Mouse (Mus musculus) stomach, embryonic 15.5 days (tissue): ENCODE results near the gene Slc27a3. TPM values are rescaled to one million over a fixed set of nuclear protein-coding genes. Genes with fewer than 3 reads are reported as not detected.

Experiments used
- ATAC-seq: fragments of 200-750 bp; cut with Nextera tagmentation; 2 replicates; pipeline ENCODE4 v1.8.0; 2017; ENCODE audit warnings: low read depth, moderate number of reproducible peaks, moderate TSS enrichment; ENCODE audit not compliant: insufficient read depth, low FRiP score
- H3K27ac ChIP-seq: fragments of 300-500 bp; sonication (generic); 2 replicates; pipeline ENCODE4 v1.5.1; 2015; ENCODE audit warnings: mild to moderate bottlenecking, inconsistent platforms
- H3K27me3 ChIP-seq: fragments of 300-500 bp; sonication (generic); replicated peaks from 2 replicates; pipeline ENCODE4 v1.6.1; 2015; ENCODE audit warnings: inconsistent platforms
- H3K36me3 ChIP-seq: fragments of 300-500 bp; sonication (generic); 2 replicates; pipeline ENCODE4 v1.6.1; 2015; ENCODE audit warnings: inconsistent platforms
- H3K4me1 ChIP-seq: fragments of 300-500 bp; sonication (generic); 2 replicates; pipeline ENCODE4 v1.6.1; 2015; ENCODE audit warnings: inconsistent platforms
- H3K4me2 ChIP-seq: fragments of 300-500 bp; sonication (generic); 2 replicates; pipeline ENCODE4 v1.6.1; 2015; ENCODE audit warnings: mild to moderate bottlenecking, inconsistent platforms
- H3K4me3 ChIP-seq: fragments of 300-500 bp; sonication (generic); replicated peaks from 2 replicates; pipeline ENCODE4 v1.5.1; 2015; ENCODE audit warnings: inconsistent platforms
- H3K9ac ChIP-seq: fragments of 300-500 bp; sonication (generic); 2 replicates; pipeline ENCODE4 v1.6.1; 2015; ENCODE audit warnings: inconsistent platforms
- H3K9me3 ChIP-seq: fragments of 300-500 bp; sonication (generic); 2 replicates; pipeline ENCODE4 v1.6.1; 2016; ENCODE audit warnings: inconsistent platforms
- WGBS: fragments of 180-500 bp; shearing (Covaris S2); methylation state at CpG from one replicate; pipeline ENCODE4 v1.1.7; 2015; 5-methylcytosine and 5-hydroxymethylcytosine counted together
- polyA plus RNA-seq: library from polyadenylated mRNA; unstranded; fragments of >200 nt; fragmentation: Nextera tagmentation; extraction: Ambion mirVana; gene quantifications from 2 replicates; pipeline ENCODE4 v1.2.1, GENCODE M21; 2015

Slc27a3 gene
- polyA plus RNA-seq, 1 experiment from 2014 or later: 14.5 TPM

DNA sequence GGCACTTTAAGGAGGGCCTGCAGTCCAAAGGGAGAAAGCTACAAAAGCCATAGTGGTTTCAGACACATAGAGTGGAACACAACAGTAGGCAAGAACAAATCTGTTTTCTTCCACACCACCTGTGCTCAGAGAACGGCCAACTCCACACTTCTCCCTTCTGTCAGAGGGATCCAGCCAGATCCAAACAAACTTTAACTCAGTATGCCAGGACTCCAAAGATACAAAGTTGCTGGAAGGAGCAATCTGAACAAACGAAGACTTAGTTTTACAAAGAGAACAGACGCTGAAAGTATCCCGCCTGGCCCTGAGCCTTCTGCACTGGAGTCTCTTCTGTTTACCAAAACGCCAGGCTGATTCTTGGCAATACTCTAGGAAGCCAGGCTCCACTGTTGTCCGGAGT lies 31.0 kb upstream of the Slc27a3 start:
- Histone ChIP-seq H3K9ac (no peak overlapping the region), H3K36me3 (peaks cover 41% of the 10 kb centered on the region), H3K4me1 (no peaks in the 10 kb centered on the region), H3K27me3 (no peaks in the 10 kb centered on the region), H3K27ac (no peak overlapping the region), H3K4me3 (no peak overlapping the region), H3K4me2 (no peak overlapping the region), H3K9me3 (no peaks in the 10 kb centered on the region)
- no peak for ATAC-seq
- 84% methylated on average over 6 of the region's 6 CpGs for WGBS

DNA sequence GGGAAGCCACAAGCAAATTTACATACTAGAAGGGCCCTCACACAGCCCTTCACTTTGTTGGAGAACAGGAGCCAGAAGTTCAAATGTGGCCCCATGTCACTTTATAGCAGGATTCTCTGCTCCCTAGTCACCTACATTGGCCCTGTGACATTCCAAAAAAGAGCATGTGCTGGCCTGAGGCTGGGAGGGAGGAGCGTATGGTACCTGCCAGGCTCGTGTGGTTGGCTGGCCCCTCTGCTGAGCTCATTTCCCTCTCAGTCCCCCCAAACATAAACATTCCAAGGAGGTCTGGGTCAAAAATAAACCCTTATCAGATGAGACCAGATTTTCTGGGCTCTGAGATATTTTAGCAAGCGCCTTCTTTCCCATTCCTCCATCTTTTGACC lies 23.3 kb upstream of the Slc27a3 start:
- H3K4me1 ChIP-seq: no peaks in the 10 kb centered on the region
- H3K4me2 ChIP-seq: no peak overlapping the region
- ATAC-seq: no peak; the same call in 1 of the 2 replicates
- H3K27ac ChIP-seq: no peak overlapping the region
- H3K9ac ChIP-seq: no peak overlapping the region
- H3K27me3 ChIP-seq: no peaks in the 10 kb centered on the region
- no peak overlapping the region for H3K4me3 ChIP-seq
- 44% methylated on average over 3 of the region's 3 CpGs for WGBS
- no peaks in the 10 kb centered on the region for H3K9me3 ChIP-seq
- H3K36me3 ChIP-seq: peaks cover 46% of the 10 kb centered on the region

DNA sequence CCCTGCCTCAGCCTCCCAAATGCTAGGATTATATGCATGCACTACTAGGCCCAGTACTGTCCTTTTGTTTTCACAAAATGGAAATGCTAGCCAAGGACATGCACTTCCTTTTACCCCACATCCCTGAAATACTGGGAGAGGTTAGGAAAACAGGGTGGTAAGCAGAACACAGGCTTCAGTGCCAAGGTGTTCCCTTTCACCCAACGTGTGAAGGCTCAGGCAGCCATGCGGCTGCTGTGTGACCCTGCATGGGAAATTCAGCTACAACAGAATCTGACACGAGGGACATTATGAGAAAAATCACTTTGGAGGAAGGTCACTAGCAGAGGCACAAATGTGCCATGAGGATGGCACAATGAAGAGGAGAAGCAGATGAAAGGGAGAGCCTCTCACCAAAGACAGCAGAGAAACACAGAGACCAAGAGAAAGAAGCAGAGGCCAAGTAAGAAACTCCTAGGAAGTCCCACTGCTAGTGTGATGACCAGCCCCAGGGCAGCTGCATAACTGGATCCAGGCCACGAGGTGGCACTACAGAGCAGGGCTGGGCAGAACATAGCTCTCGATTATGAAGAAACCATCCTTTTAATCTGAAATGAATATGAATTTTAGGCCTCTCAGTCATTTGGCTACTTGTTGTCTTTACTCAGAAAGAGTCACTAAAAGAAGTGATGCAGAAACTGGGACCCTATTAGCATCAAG lies 22.7 kb upstream of the Slc27a3 start:
- Histone ChIP-seq H3K36me3 (peaks cover 46% of the 10 kb centered on the region), H3K9ac (no peak overlapping the region), H3K4me2 (no peak overlapping the region), H3K4me1 (no peaks in the 10 kb centered on the region), H3K4me3 (no peak overlapping the region), H3K27ac (no peak overlapping the region), H3K9me3 (no peaks in the 10 kb centered on the region), H3K27me3 (no peaks in the 10 kb centered on the region)
- WGBS: 45% methylated on average over 5 of the region's 5 CpGs
- ATAC-seq: peak; percentile 60; the same call in 1 of the 2 replicates

DNA sequence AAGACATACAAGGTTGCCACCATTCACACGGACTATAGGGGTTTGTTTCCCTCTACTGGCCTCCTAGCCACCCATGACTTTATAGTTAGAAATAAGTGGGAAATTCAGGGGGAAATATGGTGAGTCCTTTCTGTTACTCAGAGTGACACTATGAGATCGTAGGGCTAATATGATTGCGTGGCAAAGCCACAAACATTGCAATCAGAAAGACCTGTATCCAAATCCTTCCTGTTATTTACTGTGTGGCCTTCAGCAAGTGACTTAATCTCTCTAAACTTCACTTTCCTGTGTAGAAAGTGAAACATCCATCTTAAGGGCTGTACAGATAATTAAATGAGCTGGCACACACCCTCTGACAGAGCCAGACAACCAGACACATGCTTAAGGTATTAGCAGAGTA lies 19.0 kb upstream of the Slc27a3 start:
- Histone ChIP-seq H3K4me2 (no peak overlapping the region), H3K36me3 (peaks cover 55% of the 10 kb centered on the region), H3K9ac (no peak overlapping the region), H3K27me3 (no peaks in the 10 kb centered on the region), H3K27ac (no peak overlapping the region), H3K4me1 (no peaks in the 10 kb centered on the region), H3K4me3 (no peak overlapping the region), H3K9me3 (no peaks in the 10 kb centered on the region)
- 88% methylated on average over 3 of the region's 3 CpGs for WGBS
- ATAC-seq: no peak

DNA sequence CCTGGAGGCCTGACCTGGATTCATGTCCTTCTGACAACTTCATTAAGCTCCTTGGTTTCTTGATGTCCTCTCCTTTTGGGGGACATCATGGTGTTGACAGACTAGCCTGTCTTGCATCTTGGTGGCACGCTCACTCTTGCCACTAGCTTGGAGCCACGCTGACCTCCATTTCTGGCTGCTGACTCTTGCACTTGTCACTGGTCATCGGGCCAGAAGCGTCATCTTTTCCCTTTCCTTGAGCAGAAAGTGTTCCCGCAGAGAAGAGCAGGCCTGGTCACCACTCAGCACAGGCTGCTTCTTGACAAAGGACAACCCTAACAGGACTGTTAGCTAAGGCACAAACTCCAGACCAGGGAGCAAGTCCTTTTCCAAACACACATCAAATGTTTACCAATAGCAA lies 16.7 kb upstream of the Slc27a3 start:
- Histone ChIP-seq H3K36me3 (peaks cover 65% of the 10 kb centered on the region), H3K9me3 (no peaks in the 10 kb centered on the region), H3K4me3 (no peak overlapping the region), H3K4me1 (no peaks in the 10 kb centered on the region), H3K9ac (no peak overlapping the region), H3K4me2 (no peak overlapping the region), H3K27me3 (no peaks in the 10 kb centered on the region), H3K27ac (no peak overlapping the region)
- ATAC-seq: no peak
- 88% methylated on average over 5 of the region's 5 CpGs for WGBS

DNA sequence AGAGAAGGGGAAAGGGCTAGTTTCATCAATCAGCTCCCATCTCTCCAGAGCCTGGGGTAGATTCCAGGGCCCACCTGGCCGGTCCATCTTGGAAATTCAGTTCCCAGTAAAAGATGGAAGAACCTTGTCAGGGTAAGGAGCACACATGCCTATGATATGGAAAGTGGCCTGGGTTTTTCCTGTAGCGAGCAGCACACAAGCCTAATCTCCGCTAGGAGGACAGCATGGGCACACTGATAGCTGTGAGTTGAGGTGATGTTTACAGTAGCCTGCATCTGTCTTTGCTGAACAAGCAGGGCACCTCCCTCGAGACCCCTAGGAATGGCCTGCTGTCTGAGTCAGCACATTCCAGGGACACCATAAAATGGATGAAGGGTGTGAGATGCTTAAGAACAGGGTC lies 14.9 kb upstream of the Slc27a3 start:
- 64% methylated on average over 4 of the region's 4 CpGs for WGBS
- H3K9me3 ChIP-seq: no peaks in the 10 kb centered on the region
- no peak overlapping the region for H3K27ac ChIP-seq
- no peaks in the 10 kb centered on the region for H3K27me3 ChIP-seq
- no peak overlapping the region for H3K4me2 ChIP-seq
- no peak overlapping the region for H3K4me3 ChIP-seq
- no peak overlapping the region for H3K9ac ChIP-seq
- no peaks in the 10 kb centered on the region for H3K4me1 ChIP-seq
- ATAC-seq: no peak
- H3K36me3 ChIP-seq: peaks cover 72% of the 10 kb centered on the region

DNA sequence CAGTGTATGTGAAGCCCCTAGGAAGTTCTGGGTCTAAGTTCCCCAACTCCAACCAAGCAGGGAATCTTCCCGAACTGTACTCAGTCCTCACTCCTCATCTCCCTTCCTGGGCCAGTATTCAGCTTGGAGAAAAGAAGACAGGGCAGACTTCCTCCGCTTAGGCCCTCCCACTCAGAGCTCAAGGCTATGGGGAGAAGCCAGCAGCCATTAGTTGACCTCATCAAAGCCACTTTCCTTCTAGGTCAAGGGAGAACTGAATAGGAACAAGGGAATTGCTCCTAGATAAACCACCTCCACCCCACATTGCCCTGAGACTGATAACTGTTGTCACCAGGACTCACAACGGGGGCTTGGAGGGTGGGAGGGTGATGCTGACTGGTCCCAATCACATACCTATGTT lies 14.4 kb upstream of the Slc27a3 start:
- H3K27me3 ChIP-seq: no peaks in the 10 kb centered on the region
- H3K4me2 ChIP-seq: no peak overlapping the region
- no peaks in the 10 kb centered on the region for H3K9me3 ChIP-seq
- H3K9ac ChIP-seq: no peak overlapping the region
- no peak overlapping the region for H3K27ac ChIP-seq
- WGBS: 87% methylated on average over 3 of the region's 3 CpGs
- peaks cover 72% of the 10 kb centered on the region for H3K36me3 ChIP-seq
- H3K4me1 ChIP-seq: no peaks in the 10 kb centered on the region
- no peak for ATAC-seq
- no peak overlapping the region for H3K4me3 ChIP-seq

DNA sequence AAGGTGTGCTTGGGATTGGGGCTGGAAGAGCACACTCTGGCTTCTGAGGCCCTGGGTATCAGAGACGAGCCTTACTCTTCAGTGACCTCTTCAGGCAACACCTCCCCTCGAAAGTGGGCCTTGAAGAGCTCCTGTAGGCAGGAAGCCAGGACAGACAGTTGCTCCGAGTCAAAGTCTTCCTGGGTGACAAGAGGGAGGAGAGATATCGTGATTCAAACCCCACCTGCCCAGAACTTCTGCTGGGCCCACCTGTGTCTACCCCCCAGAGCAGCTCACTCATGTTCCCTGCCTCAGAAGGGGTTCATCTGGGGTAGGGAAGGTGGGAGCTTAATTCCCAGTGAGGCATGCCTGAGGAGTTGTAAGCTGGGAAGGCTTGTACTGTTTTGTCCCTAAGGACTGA lies 11.3 kb upstream of the Slc27a3 start:
- H3K36me3 ChIP-seq: peaks cover 66% of the 10 kb centered on the region
- WGBS: 66% methylated on average over 4 of the region's 4 CpGs
- no peak overlapping the region for H3K4me3 ChIP-seq
- H3K27me3 ChIP-seq: no peaks in the 10 kb centered on the region
- H3K27ac ChIP-seq: no peak overlapping the region
- no peak overlapping the region for H3K4me2 ChIP-seq
- H3K4me1 ChIP-seq: no peaks in the 10 kb centered on the region
- H3K9ac ChIP-seq: no peak overlapping the region
- ATAC-seq: no peak
- no peaks in the 10 kb centered on the region for H3K9me3 ChIP-seq

DNA sequence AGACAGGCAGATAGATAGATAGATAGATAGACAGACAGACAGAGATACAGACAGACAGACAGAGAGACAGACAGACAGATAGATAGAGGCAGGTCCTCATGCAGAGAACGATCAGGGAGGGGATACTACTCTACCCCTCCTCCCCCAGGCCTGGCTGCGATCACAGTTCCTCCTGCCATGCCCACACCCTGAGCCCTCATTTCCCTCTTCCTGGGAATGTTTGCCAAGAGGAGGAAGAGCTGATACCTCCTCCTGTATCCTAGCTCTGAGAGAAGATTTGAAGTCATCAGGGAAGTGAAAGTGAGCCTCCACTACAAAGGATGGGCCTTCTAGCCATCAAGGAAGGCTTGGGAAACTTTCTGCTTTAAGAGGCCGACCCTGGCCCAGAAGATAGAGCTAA lies 5.9 kb upstream of the Slc27a3 start:
- WGBS: 70% methylated on average over 3 of the region's 3 CpGs
- H3K27me3 ChIP-seq: no peaks in the 10 kb centered on the region
- peaks cover 66% of the 10 kb centered on the region for H3K36me3 ChIP-seq
- no peak overlapping the region for H3K9ac ChIP-seq
- no peak overlapping the region for H3K4me3 ChIP-seq
- H3K27ac ChIP-seq: no peak overlapping the region
- H3K4me2 ChIP-seq: no peak overlapping the region
- ATAC-seq: no peak
- H3K9me3 ChIP-seq: no peaks in the 10 kb centered on the region
- 0 out of 2 replicates have a peak, but pooled peaks cover 2% of the 10 kb centered on the region for H3K4me1 ChIP-seq

DNA sequence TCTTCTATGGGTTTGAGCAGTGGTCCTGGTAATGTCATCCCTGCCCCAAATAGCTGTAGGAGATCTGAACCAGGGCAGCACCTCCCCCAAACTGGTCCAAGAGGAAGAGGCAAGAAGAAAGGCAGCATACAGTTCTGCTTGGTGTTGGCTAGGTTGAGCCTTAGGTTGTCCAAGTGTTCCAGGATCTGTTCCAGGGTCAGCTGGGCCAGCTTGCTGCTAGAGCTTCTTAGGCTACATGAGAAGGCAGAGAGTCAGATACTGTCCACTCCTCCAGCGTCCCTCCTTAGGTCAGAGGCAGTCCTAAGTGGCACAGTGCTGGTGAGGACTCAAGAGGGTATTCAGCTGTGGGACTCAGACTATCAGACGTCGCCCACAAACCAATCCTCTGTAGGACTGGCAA lies 2.9 kb upstream of the Slc27a3 start:
- Histone ChIP-seq H3K9me3 (no peaks in the 10 kb centered on the region), H3K36me3 (peaks cover 43% of the 10 kb centered on the region), H3K27ac (no peak overlapping the region), H3K4me2 (no peak overlapping the region), H3K27me3 (no peaks in the 10 kb centered on the region), H3K9ac (no peak overlapping the region), H3K4me3 (no peak overlapping the region), H3K4me1 (peaks cover 25% of the 10 kb centered on the region)
- ATAC-seq: no peak
- 84% methylated on average over 3 of the region's 3 CpGs for WGBS

DNA sequence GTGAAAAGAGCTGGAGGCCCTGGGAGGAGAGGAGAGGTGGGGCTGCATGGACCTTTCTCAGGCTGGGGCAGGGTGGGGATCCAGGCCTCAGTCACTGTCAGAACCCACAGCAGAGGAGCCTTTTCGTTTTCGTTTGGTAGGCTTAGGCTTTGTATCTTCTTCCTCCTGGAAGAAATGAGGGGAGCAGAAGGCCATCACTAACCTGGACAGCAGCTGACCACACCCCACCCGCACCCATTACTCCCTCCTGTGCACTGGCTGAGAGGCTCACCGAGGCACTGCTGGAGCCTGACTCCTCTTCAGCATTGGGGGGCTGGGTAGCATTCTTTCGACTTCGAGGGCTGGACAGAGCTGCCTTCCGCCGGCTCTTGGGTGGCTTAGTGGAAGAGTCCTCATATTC lies 2.2 kb upstream of the Slc27a3 start:
- Histone ChIP-seq H3K36me3 (peaks cover 43% of the 10 kb centered on the region), H3K27ac (no peak overlapping the region), H3K4me1 (peaks cover 30% of the 10 kb centered on the region), H3K4me3 (no peak overlapping the region), H3K4me2 (no peak overlapping the region), H3K9me3 (no peaks in the 10 kb centered on the region), H3K27me3 (no peaks in the 10 kb centered on the region), H3K9ac (no peak overlapping the region)
- WGBS: 88% methylated on average over 8 of the region's 8 CpGs
- ATAC-seq: no peak

DNA sequence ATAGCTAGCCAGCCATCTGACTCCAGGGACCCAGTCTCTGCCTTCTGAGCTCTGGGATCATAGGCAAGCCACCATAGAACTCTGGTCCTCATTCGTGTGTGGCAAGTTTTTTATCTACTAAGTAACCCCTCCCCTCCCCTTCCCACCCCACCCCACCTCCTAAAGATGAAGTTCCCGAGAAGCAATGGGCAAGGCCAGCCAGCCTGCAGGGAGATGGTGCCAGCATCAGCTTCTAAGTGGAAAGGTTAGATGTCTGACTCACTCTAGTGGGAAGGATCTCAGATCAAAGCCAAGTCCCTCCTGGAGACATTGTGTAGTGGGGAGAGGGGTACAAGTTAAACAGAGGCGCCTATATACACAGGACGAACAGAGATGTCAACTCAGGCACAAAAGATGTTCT lies 1.3 kb upstream of the Slc27a3 start:
- Histone ChIP-seq H3K36me3 (peaks cover 35% of the 10 kb centered on the region), H3K9me3 (no peaks in the 10 kb centered on the region), H3K4me1 (peaks cover 30% of the 10 kb centered on the region), H3K9ac (no peak overlapping the region), H3K4me3 (no peak overlapping the region), H3K27me3 (no peaks in the 10 kb centered on the region), H3K27ac (peak overlapping the region; percentile 83), H3K4me2 (no peak overlapping the region)
- WGBS: 58% methylated on average over 4 of the region's 4 CpGs
- ATAC-seq: no peak
